Mouse (Mus musculus) layer of hippocampus, adult 2 months (tissue): ENCODE measurements around the gene C1s2. TPM values are rescaled to one million over a fixed set of nuclear protein-coding genes. Genes with fewer than 3 reads are reported as not detected.
A peak's percentile ranks its signal among the peaks of the same experiment; 100 is the strongest.
"Not testable (repeated sequence)": the region's sequence is repeated elsewhere in the genome, so short reads cannot be mapped to it uniquely, and the experiment has no call there.

ENCODE experiments used
- DNase-seq, 2 experiments: peaks; one replicate each; pipeline ENCODE4 v3.0.0; 2022; ENCODE audit warnings: low spot score in 2 of 2
- H3K27ac ChIP-seq: fragments of 200-600 bp; 2 replicates; pipeline ENCODE4 v1.8.1; 2022
- H3K4me3 ChIP-seq: fragments of 200-600 bp; 2 replicates; pipeline ENCODE4 v1.8.1; 2022; ENCODE audit warnings: mild to moderate bottlenecking
- CTCF ChIP-seq: fragments of 200-600 bp; conservative IDR thresholded peaks from 2 replicates; pipeline ENCODE4 v1.8.1; 2022; ENCODE audit warnings: antibody characterized with exemption, mild to moderate bottlenecking, moderate library complexity
- total RNA-seq, 2 experiments: library from RNA; stranded (reverse); gene quantifications; 2 replicates each; pipeline ENCODE4 v1.2.3; 2021

The C1s2 gene
- total RNA-seq, 2 experiments from 2014 or later: 0.26 to 0.52 TPM

DNA sequence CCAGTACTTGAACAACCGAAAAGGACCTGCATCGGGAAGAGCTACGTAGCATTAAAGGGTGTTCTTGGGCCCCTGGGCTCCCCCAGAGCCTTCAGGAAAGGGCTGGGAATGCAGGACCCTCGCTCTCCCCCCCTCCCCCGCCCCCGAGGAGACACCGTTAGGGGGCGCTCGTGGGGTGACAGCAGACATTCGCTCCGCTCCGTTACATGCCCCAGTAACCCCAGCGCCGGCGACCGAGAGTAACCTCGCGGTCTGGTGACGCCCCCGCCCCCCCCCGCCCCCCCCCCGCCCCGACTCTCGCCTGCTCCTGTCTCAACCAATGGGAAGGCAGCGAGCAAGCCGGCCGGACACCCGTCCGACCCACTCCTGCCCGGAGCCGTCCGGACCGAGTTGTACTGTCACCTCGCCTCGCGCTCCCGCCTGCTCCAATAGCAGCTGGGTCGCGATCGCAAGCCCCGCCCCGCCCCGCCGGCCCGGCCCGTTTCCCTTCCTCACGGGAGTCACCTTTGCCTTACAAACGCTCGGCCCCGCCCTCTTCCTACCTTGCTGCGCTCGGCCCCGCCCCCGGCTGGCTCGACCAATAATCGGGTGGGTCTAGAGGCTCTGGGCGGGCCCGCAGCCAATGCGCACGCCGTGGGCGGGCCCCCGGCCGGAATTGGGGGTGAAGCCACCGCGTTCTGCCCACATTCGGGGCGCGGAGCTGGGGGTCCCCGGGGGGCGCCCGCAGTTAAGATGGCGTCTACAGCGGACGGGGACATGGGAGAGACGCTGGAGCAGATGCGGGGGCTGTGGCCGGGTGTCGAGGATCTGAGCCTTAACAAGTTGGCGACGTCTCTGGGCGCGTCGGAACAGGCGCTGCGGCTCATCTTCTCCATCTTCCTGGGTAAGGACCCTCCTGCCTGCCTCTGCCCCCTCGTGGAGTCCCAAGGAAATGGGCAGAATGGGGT lies 26.9 kb upstream of the C1s2 start, which contains the start of gene Lpcat3:
Gene Lpcat3, plus strand, starts transcription at position 551 of the 947 bp plus-strand sequence.
- H3K27ac ChIP-seq: peak within 1 kb of the TSS; percentile 95
- peak; percentile 97 for DNase-seq
- H3K4me3 ChIP-seq: peak within 1 kb of the TSS; percentile 74
- TF ChIP-seq CTCF: peak; percentile 85

DNA sequence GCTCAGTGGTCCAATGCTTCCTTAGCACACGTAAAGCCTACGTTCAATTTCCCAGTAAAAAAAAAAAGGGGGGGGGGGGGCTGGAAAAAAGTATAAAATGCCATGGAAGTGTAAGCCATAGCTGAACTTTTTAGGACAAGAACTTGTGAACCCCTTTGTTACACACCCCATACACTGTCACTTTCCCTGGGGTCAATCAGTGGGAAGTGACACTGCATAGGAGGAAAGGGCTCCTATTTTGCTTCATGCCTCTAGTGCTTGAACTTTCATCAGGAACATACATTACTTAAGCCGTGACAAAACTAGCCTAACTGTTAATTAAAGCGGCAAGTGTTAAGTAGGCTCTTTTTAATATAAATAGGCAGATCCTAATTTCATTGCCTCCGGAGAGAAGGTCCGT lies 26.1 kb upstream of the C1s2 start:
- DNase-seq: no peak
- peak overlapping the region; percentile 74 for H3K4me3 ChIP-seq
- TF ChIP-seq CTCF: no peak
- H3K27ac ChIP-seq: peak overlapping the region; percentile 95

DNA sequence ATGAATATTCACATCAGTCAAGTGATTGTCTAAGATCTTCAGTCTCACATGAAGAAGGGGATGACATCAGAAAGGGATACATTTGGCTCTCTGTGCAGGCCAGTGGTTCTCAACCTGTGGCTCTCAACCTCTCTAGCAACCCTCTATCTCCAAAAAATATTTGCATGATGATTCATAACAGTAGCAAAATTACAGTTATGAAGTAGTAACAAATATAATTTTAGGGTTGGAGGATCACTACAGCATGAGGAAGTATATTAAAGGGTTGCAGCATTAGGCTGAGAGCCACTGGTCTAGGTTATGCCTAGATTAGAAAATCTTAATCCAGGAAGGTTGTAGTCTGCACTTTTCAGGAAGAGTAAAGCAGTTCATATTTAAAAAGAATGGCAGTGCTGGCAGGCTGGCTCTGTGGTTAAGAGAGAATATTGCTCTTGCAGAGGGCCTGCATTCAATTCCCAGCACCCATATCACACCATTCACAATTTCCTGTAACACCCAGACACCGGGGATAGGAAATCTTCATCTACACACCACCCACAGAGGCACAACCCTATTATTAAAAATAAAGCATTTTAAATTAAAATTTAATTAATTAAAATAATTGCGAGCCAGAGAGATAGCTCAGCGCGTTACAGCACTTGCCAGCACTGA lies 25.4 kb upstream of the C1s2 start:
- DNase-seq: no peak
- no peak for TF ChIP-seq CTCF
- Histone ChIP-seq H3K27ac (no peak overlapping the region), H3K4me3 (no peak overlapping the region)

DNA sequence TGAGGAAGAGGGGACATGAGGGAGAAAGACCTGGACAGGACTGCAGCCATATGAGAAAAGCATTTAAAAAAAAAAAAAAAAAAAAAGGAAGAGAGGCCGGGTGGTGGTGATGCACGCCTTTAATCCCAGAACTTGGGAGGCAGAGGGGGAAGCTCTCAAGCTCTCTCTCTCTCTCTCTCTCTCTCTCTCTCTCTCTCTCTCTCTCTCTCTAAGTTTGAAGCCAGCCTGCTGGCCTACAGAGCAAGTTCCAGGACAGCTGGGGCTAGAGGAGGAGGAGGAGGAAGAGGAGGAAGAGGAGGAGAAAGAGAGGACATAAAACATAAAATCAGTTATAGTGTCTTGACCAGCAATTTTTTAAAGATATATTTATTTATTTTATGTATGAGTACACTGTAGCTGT lies 22.2 kb upstream of the C1s2 start:
- TF ChIP-seq CTCF: no peak
- Histone ChIP-seq H3K4me3 (no peak overlapping the region), H3K27ac (no peak overlapping the region)
- no peak for DNase-seq

DNA sequence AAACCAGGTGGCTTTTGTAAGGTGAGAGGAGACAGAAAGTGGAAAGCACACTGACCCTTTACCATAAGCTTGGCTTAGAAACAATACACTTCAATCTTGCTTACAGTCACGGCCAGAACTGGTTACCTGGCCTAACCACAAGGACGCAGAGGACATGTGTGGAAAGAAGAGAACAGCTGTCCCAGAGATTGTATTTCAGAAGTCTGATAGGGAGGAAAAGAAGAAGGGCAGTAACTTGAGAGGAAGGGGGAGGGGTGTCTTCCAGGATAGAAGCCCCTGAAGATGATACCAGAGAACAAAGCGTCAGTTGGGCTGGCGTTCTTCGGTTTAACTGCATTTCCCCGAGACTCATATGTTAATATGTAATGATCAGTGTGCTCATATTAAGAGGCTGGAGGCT lies 20.0 kb upstream of the C1s2 start:
- no peak for TF ChIP-seq CTCF
- no peak overlapping the region for H3K27ac ChIP-seq
- DNase-seq: no peak
- H3K4me3 ChIP-seq: no peak overlapping the region

DNA sequence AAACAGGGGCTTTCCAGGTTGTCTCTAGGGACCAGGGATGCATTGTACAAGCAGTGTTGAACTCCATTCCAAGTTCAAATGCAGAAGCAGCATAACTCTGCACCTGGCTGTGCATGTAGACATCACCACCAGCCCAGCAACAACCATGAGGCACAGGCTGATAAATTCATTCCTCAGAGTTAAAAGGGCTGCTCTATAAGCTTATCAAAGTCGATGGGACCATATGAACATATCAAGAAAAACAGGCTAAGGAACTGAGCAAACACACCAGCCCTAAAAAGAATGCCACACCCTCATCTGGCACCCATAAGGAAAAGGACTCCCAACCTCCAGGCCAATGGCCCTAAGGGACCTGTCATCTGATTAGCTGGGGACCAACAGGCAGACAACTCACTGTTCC lies 10.5 kb upstream of the C1s2 start:
- Histone ChIP-seq H3K27ac (no peak overlapping the region), H3K4me3 (no peak overlapping the region)
- no peak for TF ChIP-seq CTCF
- DNase-seq: no peak

DNA sequence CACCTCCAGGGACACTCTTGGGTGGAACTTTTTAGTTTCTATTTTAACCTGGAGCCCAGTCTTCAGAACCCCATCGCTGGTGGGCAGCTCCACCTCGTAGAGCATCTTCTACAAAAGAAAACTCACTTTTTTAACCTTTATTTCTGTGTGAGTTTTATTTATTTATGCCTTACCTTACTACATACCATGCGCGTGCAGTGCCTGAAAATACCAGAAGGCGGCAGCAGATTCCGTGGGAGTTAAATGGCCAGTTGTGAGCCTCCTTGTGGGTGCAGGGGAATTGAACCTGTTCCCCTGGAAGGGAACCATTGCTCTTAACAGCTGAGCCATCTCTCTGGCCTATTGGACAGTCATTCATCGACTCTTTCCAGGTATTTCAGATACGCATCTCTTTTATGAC lies 5.1 kb upstream of the C1s2 start:
- peak; percentile 39 to 44 for DNase-seq
- Histone ChIP-seq H3K27ac (no peak overlapping the region), H3K4me3 (no peak overlapping the region)
- TF ChIP-seq CTCF: peak; percentile 90

DNA sequence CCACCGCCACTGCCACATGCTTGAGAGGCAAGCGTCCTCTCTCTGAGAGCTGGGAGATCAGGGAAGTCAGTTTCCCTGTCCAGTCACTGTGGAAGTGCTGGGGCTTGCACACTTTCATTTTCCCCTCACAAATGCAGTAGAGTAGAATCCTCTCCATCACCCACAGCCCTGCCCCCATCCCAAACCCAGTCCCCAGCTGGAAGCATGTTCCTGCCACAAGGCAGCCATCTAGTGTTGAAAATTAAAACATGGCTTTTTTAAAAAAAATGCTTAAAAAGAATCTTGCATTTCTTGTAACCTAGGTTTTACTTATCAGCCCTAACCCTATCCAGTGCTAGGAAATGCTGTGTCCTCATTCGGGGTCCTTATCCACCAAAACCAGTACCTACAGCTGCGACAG lies 4.2 kb upstream of the C1s2 start:
- TF ChIP-seq CTCF: peak; percentile 69
- H3K4me3 ChIP-seq: no peak overlapping the region
- no peak overlapping the region for H3K27ac ChIP-seq
- DNase-seq: peak in 1 of 2 experiments; percentile 32

DNA sequence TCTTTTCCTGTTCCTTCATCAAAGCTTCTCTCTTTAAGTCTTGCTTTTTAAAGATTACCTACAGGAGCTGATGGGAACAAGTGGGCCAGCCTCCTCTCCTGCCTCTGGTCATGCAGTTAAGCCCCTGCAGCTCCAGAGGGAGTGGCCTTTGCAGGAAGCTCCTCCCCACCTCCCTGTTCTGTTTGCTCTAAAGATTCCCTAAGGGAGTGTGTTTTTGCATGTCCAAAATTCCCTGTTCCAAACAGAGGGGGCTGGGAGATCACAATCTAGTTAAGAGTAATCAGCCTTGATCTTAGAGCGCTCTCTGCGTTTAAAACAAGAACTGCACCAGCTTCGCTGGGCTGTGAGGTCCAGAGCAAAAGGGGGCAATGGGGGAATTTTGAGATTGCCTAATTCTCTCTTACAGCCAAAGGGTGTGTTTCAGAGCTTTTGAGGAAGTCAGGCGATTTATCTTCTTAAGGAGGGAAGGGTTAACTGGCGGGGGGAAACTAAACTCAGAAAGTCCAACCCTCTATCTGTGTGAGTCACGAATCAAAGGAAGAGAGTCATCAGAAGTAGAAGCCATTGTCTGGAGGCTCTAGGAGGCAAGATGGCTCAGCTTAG lies 1.1 kb upstream of the C1s2 start:
- H3K4me3 ChIP-seq: not testable (repeated sequence)

DNA sequence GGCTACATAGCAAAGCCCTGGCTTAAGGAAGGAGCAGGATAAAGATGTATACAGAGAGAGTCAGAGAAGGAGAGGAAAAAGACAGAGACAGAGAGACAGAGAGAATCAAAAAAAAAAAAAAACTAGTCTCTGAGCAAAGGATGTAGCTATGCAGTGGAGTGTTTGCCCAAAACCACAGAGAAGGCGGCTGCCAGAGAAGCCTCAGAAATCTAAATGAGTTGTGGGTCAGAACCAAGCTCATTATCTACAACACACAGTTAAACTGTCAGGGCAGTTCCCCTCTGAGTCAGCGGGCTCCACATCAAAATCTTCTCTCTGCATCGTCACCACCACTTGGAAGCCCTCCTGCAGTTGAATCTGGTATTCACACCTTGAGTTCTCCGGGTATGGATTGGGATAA lies 5.1 kb downstream of the C1s2 start:
- DNase-seq: no peak
- no peak overlapping the region for H3K4me3 ChIP-seq
- no peak overlapping the region for H3K27ac ChIP-seq
- TF ChIP-seq CTCF: no peak

More for the DNA sequence above, 1.1 kb upstream of the C1s2 start:
- H3K27ac ChIP-seq, DNase-seq: not testable (repeated sequence)
- peak; percentile 57 for TF ChIP-seq CTCF

DNA sequence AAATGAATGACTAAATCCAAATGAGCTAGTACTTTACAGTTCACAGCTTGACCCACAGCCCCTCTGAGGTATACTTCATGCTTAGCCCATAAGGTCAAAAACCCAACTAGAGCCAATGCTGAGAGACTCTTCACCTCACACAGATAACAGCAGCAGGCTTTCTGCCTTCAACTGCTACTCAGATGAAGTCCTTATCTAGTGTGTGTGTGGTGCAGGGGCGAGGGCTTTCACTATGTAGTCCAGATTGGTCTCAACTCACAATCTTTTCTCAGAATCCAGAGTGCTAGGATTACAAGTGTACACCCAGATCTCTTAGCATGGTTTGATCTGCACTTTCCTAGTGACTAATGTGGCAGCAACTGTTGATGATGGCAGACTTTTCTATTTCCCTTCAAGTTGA lies 9.7 kb downstream of the C1s2 start:
- H3K4me3 ChIP-seq, H3K27ac ChIP-seq, DNase-seq: not testable (repeated sequence)

DNA sequence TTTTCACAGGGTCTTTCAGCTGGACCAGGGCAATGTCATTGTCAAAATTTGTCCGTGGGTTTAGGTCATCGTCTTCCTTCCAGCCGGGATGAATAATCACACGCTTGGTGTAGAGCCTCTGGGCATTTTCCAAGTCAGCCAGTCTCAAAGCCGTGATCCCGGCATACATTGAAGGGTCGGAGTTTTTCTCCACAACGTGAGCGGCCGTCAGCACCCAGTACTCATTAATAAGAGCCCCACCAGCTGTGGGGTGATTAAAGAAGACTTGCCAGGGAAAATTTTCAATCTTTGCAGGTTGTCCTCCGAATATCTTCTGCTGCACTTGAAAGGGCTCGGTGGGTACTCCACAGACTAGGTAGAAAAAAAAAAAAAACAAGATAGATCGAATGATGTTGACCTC lies 10.3 kb downstream of the C1s2 start:
- Histone ChIP-seq H3K27ac (no peak overlapping the region), H3K4me3 (no peak overlapping the region)
- DNase-seq: no peak
- TF ChIP-seq CTCF: no peak

DNA sequence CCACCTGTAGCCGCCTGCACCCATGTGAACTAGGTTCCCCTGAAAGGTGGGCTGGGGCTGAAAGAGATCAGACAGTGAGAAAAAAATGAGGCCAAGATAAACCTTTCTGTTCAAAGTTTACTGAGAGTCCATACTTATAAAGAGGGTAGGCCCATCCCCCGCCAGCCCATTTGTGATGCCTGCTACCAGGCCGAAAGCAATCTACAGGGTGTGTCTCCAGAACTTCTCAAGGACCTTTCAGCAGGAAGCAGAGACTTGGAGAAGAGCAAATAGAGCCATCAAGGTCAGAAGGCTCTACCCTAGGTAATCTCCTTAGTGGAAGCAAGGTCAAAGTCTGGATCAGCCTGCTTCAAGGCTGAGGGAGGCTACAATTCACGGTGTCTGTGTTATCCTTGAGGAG lies 33.9 kb downstream of the C1s2 start:
- DNase-seq: no peak
- TF ChIP-seq CTCF: no peak
- no peak overlapping the region for H3K27ac ChIP-seq
- H3K4me3 ChIP-seq: no peak overlapping the region
